Mouse (Mus musculus) G1E (cell line): ENCODE results near the gene Fap.

Experiments
- CTCF ChIP-seq: IDR thresholded peaks from 2 replicates; pipeline ENCODE4 v1.5.1; 2012; ENCODE audit warnings: low read depth, low read length, inconsistent platforms, mixed read lengths
- GATA1 ChIP-seq: IDR thresholded peaks from 2 replicates; pipeline ENCODE4 v1.6.1; 2012; ENCODE audit warnings: borderline replicate concordance, low read length, inconsistent platforms, mixed read lengths
- TAL1 ChIP-seq: conservative IDR thresholded peaks from 2 replicates; pipeline ENCODE4 v1.6.1; 2012; ENCODE audit warnings: low read depth, low read length, inconsistent platforms, mixed read lengths

- TF ChIP-seq CTCF (no peak), GATA1 (no peak), TAL1 (no peak)
Observed at GRCm38 (mm10) chr2:62458070-62458469, 115.8 kb downstream of the Fap start.
